Mouse (Mus musculus) heart, adult 8-10 months (tissue): ENCODE results near the gene Dennd2a. TPM values are rescaled to one million over a fixed set of nuclear protein-coding genes. Genes with fewer than 3 reads are reported as not detected.
"Not testable (repeated sequence)": the region's sequence is repeated elsewhere in the genome, so short reads cannot be mapped to it uniquely, and the experiment has no call there.

Experiments
- DNase-seq: peaks from one replicate; pipeline ENCODE4 v3.0.0; 2022; ENCODE audit warnings: low spot score
- total RNA-seq, 4 experiments: library from RNA; stranded (reverse); gene quantifications; 2 replicates each; pipeline ENCODE4 v1.2.4; 2022

Dennd2a gene
- total RNA-seq, 4 experiments from 2014 or later = 4.6 to 6.4 (median 5.7) TPM

- peak; percentile 47 for DNase-seq
Measured at GRCm38 (mm10) chr6:39419851-39420721, 137.6 kb downstream of the Dennd2a start, which contains the start of gene Mkrn1. TSS of gene Mkrn1 (minus strand) at chr6:39420462.

GRCm38 (mm10) chr6:39419386-39419850, 138.2 kb downstream of the Dennd2a start:
- DNase-seq = no peak

- not testable (repeated sequence) for DNase-seq
Measured at GRCm38 (mm10) chr6:39416654-39417053, 141.0 kb downstream of the Dennd2a start.

- peak; percentile 49 for DNase-seq
Measured at GRCm38 (mm10) chr6:39415762-39416161, 141.9 kb downstream of the Dennd2a start.

- DNase-seq = no peak
Measured at GRCm38 (mm10) chr6:39414106-39414505, 143.6 kb downstream of the Dennd2a start.

Other genes starting within 250 kb of the Dennd2a start
- 10 to 100 TPM; 18.9 to 25.0 (median 19.7) TPM for gene Slc37a3, start 180.2 kb downstream of the Dennd2a start, total RNA-seq
- gene Rab19, start 176.7 kb downstream of the Dennd2a start, total RNA-seq = under 1 TPM in 3 of 4 experiments, not detected in 1; 0.29 to 0.75 (median 0.44) TPM
- 10 to 100 TPM; 32.5 to 68.0 (median 39.8) TPM for gene Mkrn1, start 137.4 kb downstream of the Dennd2a start, total RNA-seq
- gene Adck2, start 16.0 kb upstream of the Dennd2a start, total RNA-seq = 10 to 100 TPM in 3 of 4 experiments, 1 to 10 TPM in 1; 9.4 to 15.7 (median 13.7) TPM
- not detected for gene Gm42420, start 27.9 kb upstream of the Dennd2a start, total RNA-seq
- gene Ndufb2, start 34.7 kb upstream of the Dennd2a start, total RNA-seq = 100 to 1,000 TPM; 683 to 751 (median 738) TPM
- 10 to 100 TPM; 14.9 to 16.4 (median 15.7) TPM for gene Braf, start 167.6 kb upstream of the Dennd2a start, total RNA-seq